8 mouse cellular contexts compared by ENCODE assay signal in the genomic region with DNA sequence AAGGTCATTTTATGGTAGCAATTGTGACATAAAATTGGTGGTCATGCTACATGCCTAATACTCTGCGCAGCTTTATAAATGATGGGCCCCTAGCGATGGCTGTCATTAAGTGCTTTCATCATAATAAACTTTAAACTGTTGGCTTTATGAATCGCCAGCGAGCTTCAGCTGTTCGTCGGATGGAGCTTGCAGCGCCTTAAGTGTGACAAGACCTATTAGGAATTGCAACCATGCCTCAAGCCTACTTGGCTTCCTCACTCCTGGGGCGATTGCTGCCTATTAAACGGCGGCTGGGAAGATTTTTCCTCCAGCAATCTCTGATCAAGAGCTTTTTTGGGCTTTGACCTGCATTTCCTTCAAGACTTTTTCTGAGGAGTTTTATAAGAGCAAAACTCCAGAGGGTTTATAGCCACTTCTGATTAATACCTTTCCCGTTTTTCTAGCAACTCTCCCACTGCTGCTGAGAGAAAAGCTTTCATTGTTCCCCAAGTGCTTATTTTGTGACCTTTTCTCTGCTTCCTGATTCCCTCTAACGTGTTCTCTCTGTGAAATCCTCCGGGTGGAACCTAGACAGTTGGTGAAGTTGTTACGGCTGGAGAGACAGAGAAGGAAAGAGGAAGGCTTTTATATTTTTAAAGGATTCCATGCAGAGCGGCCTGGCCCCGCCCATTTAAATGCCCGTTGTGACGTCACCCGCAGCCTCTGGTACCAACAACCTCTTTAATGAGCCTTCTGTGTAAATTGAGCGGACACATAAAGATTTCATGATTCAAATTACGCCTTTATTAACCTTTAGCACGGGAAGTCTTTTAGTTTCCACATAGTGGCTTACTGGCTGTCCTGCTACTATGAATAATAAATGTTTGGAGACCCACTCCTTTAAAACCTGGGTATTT.
DNase-seq lines count a peak whose midpoint lies in the region; ATAC-seq and TF ChIP-seq lines count a peak whose summit lies in the region.

No protein-coding gene starts in this region.

- H3K4me3 ChIP-seq in ES-Bruce4 (ENCODE audit: low read depth, low read length) = peak overlapping the region; percentile 61; the same call in 1 of the 2 replicates
- H3K4me3 ChIP-seq in forebrain, embryonic 12.5 days (replicated peaks) = peak overlapping the region; percentile 28; the same call in 1 of the 2 replicates

- H3K9me3 ChIP-seq in ES-Bruce4 (replicated peaks; ENCODE audit: control insufficient read depth, insufficient read depth, low read length, poor library complexity, severe bottlenecking) = no peaks in the 10 kb centered on the region
- no peaks in the 10 kb centered on the region for H3K9me3 ChIP-seq in forebrain, embryonic 12.5 days

- peak; percentile 60 for DNase-seq in embryo, embryonic 10 days (ENCODE audit: low spot score)
- no peak for DNase-seq in embryo, embryonic 9.5 days (ENCODE audit: extremely low spot score)
- DNase-seq in kidney, postnatal 4 days = peak; percentile 35 to 42
- no peak for DNase-seq in cerebellum, adult 9-11 months
- no peak for DNase-seq in gastrocnemius, adult 8-10 months (ENCODE audit: low spot score in 2 of 2)

- H3K9ac ChIP-seq in ES-Bruce4 (ENCODE audit: low read depth, poor library complexity, severe bottlenecking) = peak overlapping the region; percentile 56; the same call in 1 of the 2 replicates
- H3K9ac ChIP-seq in forebrain, embryonic 12.5 days = no peak overlapping the region

- H3K27ac ChIP-seq in ES-Bruce4 (ENCODE audit: insufficient read depth, low read length) = no peak overlapping the region
- 0 out of 2 replicates have a peak overlapping the region, but pooled peaks have one; percentile 44 for H3K27ac ChIP-seq in forebrain, embryonic 12.5 days

- H3K4me1 ChIP-seq in ES-Bruce4 (ENCODE audit: control insufficient read depth, insufficient read depth, low read length) = no peaks in the 10 kb centered on the region
- H3K4me1 ChIP-seq in forebrain, embryonic 12.5 days = peaks cover 31% of the 10 kb centered on the region

- WGBS in forebrain, embryonic 12.5 days = 9% methylated on average over 22 of the region's 22 CpGs

- no peak for ATAC-seq in forebrain, embryonic 12.5 days (ENCODE audit: low FRiP score)
- no peak for ATAC-seq in erythroid progenitor cell, adult 5-6 weeks (replicated peaks; ENCODE audit: low FRiP score, poor library complexity, severe bottlenecking)

- no peak for TF ChIP-seq EP300 in ES-Bruce4 (IDR thresholded peaks at IDR 0.05; ENCODE audit: insufficient read depth, low read depth, low read length)

- TF ChIP-seq CTCF in ES-Bruce4 (IDR thresholded peaks at IDR 0.05; ENCODE audit: low read depth, low read length) = no peak

- H3K36me3 ChIP-seq in ES-Bruce4 (ENCODE audit: control insufficient read depth, insufficient read depth, low read length, poor library complexity, severe bottlenecking) = no peaks in the 10 kb centered on the region
- H3K36me3 ChIP-seq in forebrain, embryonic 12.5 days (replicated peaks) = no peaks in the 10 kb centered on the region

- peak overlapping the region; percentile 52 for H3K4me2 ChIP-seq in forebrain, embryonic 12.5 days

- no peaks in the 10 kb centered on the region for H3K27me3 ChIP-seq in ES-Bruce4 (ENCODE audit: control insufficient read depth, insufficient read depth, low read length, poor library complexity, severe bottlenecking)
- peaks cover 80% of the 10 kb centered on the region for H3K27me3 ChIP-seq in forebrain, embryonic 12.5 days

- TF ChIP-seq POLR2A in ES-Bruce4 (IDR thresholded peaks at IDR 0.05; ENCODE audit: insufficient read depth, low read length) = no peak

Comparison
In these comparisons a context has a peak if more than half of its experiments do, and no peak if none do; other contexts are left out.
1. DNase-seq: peak in embryo, embryonic 10 days (single experiment) and kidney, postnatal 4 days (2 of 2); none in embryo, embryonic 9.5 days (single experiment), cerebellum, adult 9-11 months (single experiment) and gastrocnemius, adult 8-10 months (0 of 2).